Mouse (Mus musculus): Measurements from ENCODE around the gene Rnf169. TPM values are rescaled to one million over a fixed set of nuclear protein-coding genes. Genes with fewer than 3 reads are reported as not detected.

Gene Rnf169
- polyA plus RNA-seq, 1 experiment from 2014 or later: 1.8 TPM

DNA sequence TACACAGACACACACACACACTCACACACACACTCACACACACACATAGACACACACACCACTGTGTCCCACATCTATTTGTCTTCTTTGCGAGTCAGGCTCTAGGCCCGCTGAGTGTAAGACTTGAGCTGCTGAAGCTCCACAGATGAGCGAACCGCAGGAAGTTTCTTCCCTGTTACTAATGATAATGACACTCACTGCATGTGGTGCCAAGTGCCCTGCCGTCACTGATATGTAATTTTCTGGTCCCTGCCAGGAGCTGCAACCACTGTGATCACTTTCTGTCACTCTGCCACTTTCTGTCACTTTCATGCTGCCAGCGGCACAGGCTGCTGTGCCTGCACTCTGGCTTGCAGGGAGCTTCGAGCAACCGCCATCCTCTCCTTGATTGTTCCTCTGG lies 31.8 kb upstream of the Rnf169 start:
- no peak for DNase-seq (ENCODE audit: low spot score)
- WGBS: 69% methylated on average over 8 of the region's 8 CpGs

GRCm38 (mm10) chr7:100010711-100011110 lies 30.5 kb upstream of the Rnf169 start:
- Histone ChIP-seq H3K9ac (ENCODE audit: low read length) (no peak overlapping the region), H3K4me1 (replicated peaks; ENCODE audit: control insufficient read depth, insufficient read depth) (0 out of 2 replicates have a peak, but pooled peaks cover under 1% of the 10 kb centered on the region), H3K36me3 (ENCODE audit: control insufficient read depth, insufficient read depth, low read length) (no peaks in the 10 kb centered on the region), H3K9me3 (ENCODE audit: control insufficient read depth, low read length) (no peaks in the 10 kb centered on the region), H3K4me3 (ENCODE audit: low read depth, low read length) (no peak overlapping the region), H3K27ac (replicated peaks) (no peak overlapping the region), H3K27me3 (ENCODE audit: control insufficient read depth, insufficient read depth, low read length) (peaks cover 12% of the 10 kb centered on the region; the same call in 1 of the 2 replicates), H3K4me2 (replicated peaks; ENCODE audit: low read depth) (no peak overlapping the region)
- no peak for DNase-seq (ENCODE audit: low spot score)
- ATAC-seq (ENCODE audit: low FRiP score, low TSS enrichment): no peak
- TF ChIP-seq CTCF (IDR thresholded peaks at IDR 0.05; ENCODE audit: low read depth): no peak
- TF ChIP-seq EP300 (optimal IDR thresholded peaks at IDR 0.05): no peak
- 51% methylated on average over 5 of the region's 5 CpGs for WGBS

More for the DNA sequence above, 31.8 kb upstream of the Rnf169 start:
- TF ChIP-seq EP300 (optimal IDR thresholded peaks at IDR 0.05) (no peak), CTCF (IDR thresholded peaks at IDR 0.05; ENCODE audit: low read depth) (no peak)
- H3K27ac ChIP-seq (replicated peaks): no peak overlapping the region
- ATAC-seq (ENCODE audit: low FRiP score, low TSS enrichment): no peak
- no peak overlapping the region for H3K4me2 ChIP-seq (replicated peaks; ENCODE audit: low read depth)
- H3K4me3 ChIP-seq (ENCODE audit: low read depth, low read length): no peak overlapping the region
- H3K9ac ChIP-seq (ENCODE audit: low read length): no peak overlapping the region
- no peaks in the 10 kb centered on the region for H3K36me3 ChIP-seq (ENCODE audit: control insufficient read depth, insufficient read depth, low read length)
- H3K27me3 ChIP-seq (ENCODE audit: control insufficient read depth, insufficient read depth, low read length): peaks cover 12% of the 10 kb centered on the region; the same call in 1 of the 2 replicates
- no peaks in the 10 kb centered on the region for H3K4me1 ChIP-seq (replicated peaks; ENCODE audit: control insufficient read depth, insufficient read depth)
- no peaks in the 10 kb centered on the region for H3K9me3 ChIP-seq (ENCODE audit: control insufficient read depth, low read length)

GRCm38 (mm10) chr7:100009640-100010039 lies 29.4 kb upstream of the Rnf169 start:
- Histone ChIP-seq H3K36me3 (ENCODE audit: control insufficient read depth, insufficient read depth, low read length) (no peaks in the 10 kb centered on the region), H3K27ac (replicated peaks) (no peak overlapping the region), H3K4me2 (replicated peaks; ENCODE audit: low read depth) (no peak overlapping the region), H3K9me3 (ENCODE audit: control insufficient read depth, low read length) (no peaks in the 10 kb centered on the region), H3K4me3 (ENCODE audit: low read depth, low read length) (no peak overlapping the region), H3K9ac (ENCODE audit: low read length) (no peak overlapping the region), H3K4me1 (replicated peaks; ENCODE audit: control insufficient read depth, insufficient read depth) (0 out of 2 replicates have a peak, but pooled peaks cover 3% of the 10 kb centered on the region), H3K27me3 (ENCODE audit: control insufficient read depth, insufficient read depth, low read length) (peaks cover 17% of the 10 kb centered on the region; the same call in 1 of the 2 replicates)
- TF ChIP-seq EP300 (optimal IDR thresholded peaks at IDR 0.05): no peak
- TF ChIP-seq CTCF (IDR thresholded peaks at IDR 0.05; ENCODE audit: low read depth): peak; percentile 91
- ATAC-seq (ENCODE audit: low FRiP score, low TSS enrichment): peak; percentile 74
- DNase-seq (ENCODE audit: low spot score): peak; percentile 81
- WGBS: 15% methylated on average over 11 of the region's 11 CpGs

GRCm38 (mm10) chr7:100008765-100009164 lies 28.5 kb upstream of the Rnf169 start:
- TF ChIP-seq CTCF (IDR thresholded peaks at IDR 0.05; ENCODE audit: low read depth) (no peak), EP300 (optimal IDR thresholded peaks at IDR 0.05) (no peak)
- Histone ChIP-seq H3K4me3 (ENCODE audit: low read depth, low read length) (no peak overlapping the region), H3K27me3 (ENCODE audit: control insufficient read depth, insufficient read depth, low read length) (peaks cover 17% of the 10 kb centered on the region; the same call in 1 of the 2 replicates)

GRCm38 (mm10) chr7:100006411-100006810 lies 26.2 kb upstream of the Rnf169 start:
- Histone ChIP-seq H3K27ac (replicated peaks) (no peak overlapping the region), H3K9me3 (ENCODE audit: control insufficient read depth, low read length) (no peaks in the 10 kb centered on the region), H3K4me1 (replicated peaks; ENCODE audit: control insufficient read depth, insufficient read depth) (0 out of 2 replicates have a peak, but pooled peaks cover 3% of the 10 kb centered on the region), H3K9ac (ENCODE audit: low read length) (no peak overlapping the region), H3K4me3 (ENCODE audit: low read depth, low read length) (peak overlapping the region; percentile 12; the same call in 1 of the 2 replicates), H3K36me3 (ENCODE audit: control insufficient read depth, insufficient read depth, low read length) (no peaks in the 10 kb centered on the region), H3K4me2 (replicated peaks; ENCODE audit: low read depth) (peak overlapping the region; percentile 79), H3K27me3 (ENCODE audit: control insufficient read depth, insufficient read depth, low read length) (peaks cover 17% of the 10 kb centered on the region; the same call in 1 of the 2 replicates)
- ATAC-seq (ENCODE audit: low FRiP score, low TSS enrichment) (no peak), DNase-seq (ENCODE audit: low spot score) (no peak)
- 6% methylated on average over 11 of the region's 11 CpGs for WGBS
- TF ChIP-seq CTCF (IDR thresholded peaks at IDR 0.05; ENCODE audit: low read depth) (no peak), EP300 (optimal IDR thresholded peaks at IDR 0.05) (no peak)

More at GRCm38 (mm10) chr7:100008765-100009164, 28.5 kb upstream of the Rnf169 start:
- H3K4me1 ChIP-seq (replicated peaks; ENCODE audit: control insufficient read depth, insufficient read depth): 0 out of 2 replicates have a peak, but pooled peaks cover 3% of the 10 kb centered on the region
- DNase-seq (ENCODE audit: low spot score) (no peak), ATAC-seq (ENCODE audit: low FRiP score, low TSS enrichment) (no peak)
- H3K36me3 ChIP-seq (ENCODE audit: control insufficient read depth, insufficient read depth, low read length): no peaks in the 10 kb centered on the region
- no peak overlapping the region for H3K4me2 ChIP-seq (replicated peaks; ENCODE audit: low read depth)
- WGBS: 85% methylated on average over 4 of the region's 4 CpGs
- no peak overlapping the region for H3K9ac ChIP-seq (ENCODE audit: low read length)
- no peak overlapping the region for H3K27ac ChIP-seq (replicated peaks)
- no peaks in the 10 kb centered on the region for H3K9me3 ChIP-seq (ENCODE audit: control insufficient read depth, low read length)

GRCm38 (mm10) chr7:100005790-100006189 lies 25.5 kb upstream of the Rnf169 start, which contains the start of gene Chrdl2:
TSS of gene Chrdl2 (plus strand) at chr7:100006172.
- peak within 1 kb of the TSS; percentile 79 for H3K4me2 ChIP-seq (replicated peaks; ENCODE audit: low read depth)
- H3K27me3 ChIP-seq (ENCODE audit: control insufficient read depth, insufficient read depth, low read length): peaks cover 17% of the 10 kb centered on the region; the same call in 1 of the 2 replicates
- H3K9me3 ChIP-seq (ENCODE audit: control insufficient read depth, low read length): no peaks in the 10 kb centered on the region
- under 1% methylated on average over 30 of the region's 44 CpGs for WGBS
- H3K36me3 ChIP-seq (ENCODE audit: control insufficient read depth, insufficient read depth, low read length): no peaks in the 10 kb centered on the region
- 0 out of 2 replicates have a peak, but pooled peaks have one; percentile 2 for TF ChIP-seq CTCF (IDR thresholded peaks at IDR 0.05; ENCODE audit: low read depth)
- TF ChIP-seq EP300 (optimal IDR thresholded peaks at IDR 0.05): no peak
- H3K4me1 ChIP-seq (replicated peaks; ENCODE audit: control insufficient read depth, insufficient read depth): 0 out of 2 replicates have a peak, but pooled peaks cover 3% of the 10 kb centered on the region
- H3K27ac ChIP-seq (replicated peaks): no peak within 1 kb of the TSS
- peak within 1 kb of the TSS; percentile 46 for H3K4me3 ChIP-seq (ENCODE audit: low read depth, low read length)
- H3K9ac ChIP-seq (ENCODE audit: low read length): 0 out of 2 replicates have a peak within 1 kb of the TSS, but pooled peaks have one; percentile 23
- peak; percentile 55; the same call in 1 of the 2 replicates for ATAC-seq (ENCODE audit: low FRiP score, low TSS enrichment)
- peak; percentile 53 for DNase-seq (ENCODE audit: low spot score)

All from stomach, postnatal 0 days (tissue).